Mouse (Mus musculus) myocyte (in vitro differentiated cells): ENCODE data around the gene Mmp11. TPM values are rescaled to one million over a fixed set of nuclear protein-coding genes. Genes with fewer than 3 reads are reported as not detected.

Source experiments
- H3K27me3 ChIP-seq: one replicate; pipeline ENCODE4 v1.6.1; 2011; ENCODE audit not compliant: control insufficient read depth, insufficient read depth, insufficient read length
- H3K36me3 ChIP-seq: one replicate; pipeline ENCODE4 v1.6.1; 2011; ENCODE audit not compliant: control insufficient read depth, insufficient read depth
- H3K4me2 ChIP-seq: one replicate; pipeline ENCODE4 v1.6.1; 2011; ENCODE audit warnings: low read depth, control low read depth
- H3K4me3 ChIP-seq: one replicate; pipeline ENCODE4 v1.5.1; 2011; ENCODE audit warnings: mild to moderate bottlenecking, control low read depth, moderate library complexity
- H3K79me2 ChIP-seq: one replicate; pipeline ENCODE4 v1.6.1; 2011; ENCODE audit not compliant: control insufficient read depth, insufficient read depth
- H3ac ChIP-seq: one replicate; pipeline ENCODE4 v1.6.1; 2011; ENCODE audit not compliant: control insufficient read depth, insufficient read length
- CEBPB ChIP-seq: IDR thresholded peaks from 2 replicates; pipeline ENCODE4 v1.6.1; 2011; ENCODE audit warnings: mild to moderate bottlenecking, moderate library complexity; ENCODE audit not compliant: poor library complexity, insufficient read depth, severe bottlenecking
- E2F4 ChIP-seq: IDR thresholded peaks from one replicate; pipeline ENCODE4 v1.6.1; 2011; ENCODE audit warnings: mild to moderate bottlenecking, control low read depth, moderate library complexity; ENCODE audit not compliant: insufficient read depth
- MAX ChIP-seq: IDR thresholded peaks from one replicate; pipeline ENCODE4 v1.6.1; 2011; ENCODE audit warnings: low read depth, mild to moderate bottlenecking, control low read depth
- MYOD1 ChIP-seq, 3 experiments: IDR thresholded peaks; one replicate each; pipeline ENCODE4 v1.6.1; 2011; ENCODE audit warnings: control low read depth in 2 of 3, low read depth in 2 of 3, mild to moderate bottlenecking in 2 of 3, moderate library complexity in 1 of 3; ENCODE audit not compliant: insufficient read length in 2 of 3, control insufficient read depth in 1 of 3
- MYOG ChIP-seq, 3 experiments: IDR thresholded peaks; one replicate each; pipeline ENCODE4 v1.6.1; 2011; ENCODE audit warnings: control low read depth in 2 of 3, low read depth in 2 of 3, mild to moderate bottlenecking in 2 of 3; ENCODE audit not compliant: insufficient read length in 2 of 3, control insufficient read depth in 1 of 3, insufficient read depth in 1 of 3
- POLR2A ChIP-seq: IDR thresholded peaks from one replicate; pipeline ENCODE4 v1.6.1; 2011; ENCODE audit warnings: low read depth, mild to moderate bottlenecking, control low read depth, moderate library complexity; ENCODE audit not compliant: insufficient read length
- POLR2AphosphoS2 ChIP-seq: IDR thresholded peaks from one replicate; pipeline ENCODE4 v1.6.1; 2011; ENCODE audit warnings: low read depth, control low read depth; ENCODE audit not compliant: insufficient read length
- REST ChIP-seq: IDR thresholded peaks from one replicate; pipeline ENCODE4 v1.6.1; 2011; ENCODE audit warnings: mild to moderate bottlenecking, control low read depth, moderate library complexity; ENCODE audit not compliant: insufficient read depth, insufficient read length
- SRF ChIP-seq: IDR thresholded peaks from one replicate; pipeline ENCODE4 v1.6.1; 2011; ENCODE audit warnings: low read depth; ENCODE audit not compliant: control insufficient read depth, insufficient read length
- TCF12 ChIP-seq: IDR thresholded peaks from one replicate; pipeline ENCODE4 v1.6.1; 2011; ENCODE audit warnings: mild to moderate bottlenecking, control low read depth; ENCODE audit not compliant: poor library complexity, insufficient read depth, severe bottlenecking
- TCF3 ChIP-seq: IDR thresholded peaks from one replicate; pipeline ENCODE4 v1.6.1; 2011; ENCODE audit warnings: low read depth, control low read depth; ENCODE audit not compliant: insufficient read length
- USF1 ChIP-seq: IDR thresholded peaks from one replicate; pipeline ENCODE4 v1.6.1; 2011; ENCODE audit warnings: low read depth, mild to moderate bottlenecking, control low read depth, moderate library complexity
- polyA plus RNA-seq: library from polyadenylated mRNA; unstranded; fragments of >200 nt; fragmentation: generic; extraction: Trizol; gene quantifications from one replicate; pipeline ENCODE4 v1.2.1, GENCODE M21; 2012; ENCODE audit warnings: missing spikeins

Gene Mmp11
- polyA plus RNA-seq, 1 experiment, result 121 TPM

DNA sequence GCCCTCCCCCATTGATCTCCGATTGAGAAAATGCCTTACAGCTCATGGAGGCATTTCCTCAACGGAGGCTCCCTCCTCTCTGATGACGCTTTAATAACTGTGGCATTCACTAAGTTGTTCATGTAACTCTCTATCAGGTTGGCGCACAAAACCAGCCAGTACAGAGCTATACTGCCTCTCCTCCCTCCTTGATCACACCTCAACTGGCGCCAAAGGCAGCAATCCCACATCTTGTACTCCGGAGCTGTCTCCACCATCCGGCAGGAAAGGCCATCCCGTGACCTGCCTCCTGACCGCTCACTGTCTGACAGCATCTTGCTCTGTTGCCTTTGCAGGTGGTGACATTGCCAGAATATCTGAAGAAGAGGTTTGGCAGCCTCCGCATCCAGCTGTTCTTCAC is 37.5 kb upstream of the Mmp11 start:
- H3K27me3 ChIP-seq, result peaks cover 4% of the 10 kb centered on the region
- no peaks in the 10 kb centered on the region for H3K79me2 ChIP-seq
- no peak for TF ChIP-seq POLR2A
- no peak for TF ChIP-seq USF1
- no peak for TF ChIP-seq TCF3
- TF ChIP-seq POLR2AphosphoS2, result no peak
- no peak for TF ChIP-seq MAX
- TF ChIP-seq MYOD1 (IDR thresholded peaks at IDR 0.05; ENCODE audit: control insufficient read depth in 1 of 3, insufficient read length in 2 of 3, low read depth in 2 of 3), result no peak
- no peak for TF ChIP-seq CEBPB
- no peak for TF ChIP-seq REST
- TF ChIP-seq SRF, result no peak
- no peak for TF ChIP-seq TCF12
- TF ChIP-seq E2F4, result no peak
- no peak for TF ChIP-seq MYOG (IDR thresholded peaks at IDR 0.05; ENCODE audit: control insufficient read depth in 1 of 3, insufficient read depth in 1 of 3, insufficient read length in 2 of 3, low read depth in 2 of 3)
- H3K36me3 ChIP-seq, result no peaks in the 10 kb centered on the region
- H3K4me2 ChIP-seq, result no peak overlapping the region
- no peak overlapping the region for H3K4me3 ChIP-seq
- no peak overlapping the region for H3ac ChIP-seq

DNA sequence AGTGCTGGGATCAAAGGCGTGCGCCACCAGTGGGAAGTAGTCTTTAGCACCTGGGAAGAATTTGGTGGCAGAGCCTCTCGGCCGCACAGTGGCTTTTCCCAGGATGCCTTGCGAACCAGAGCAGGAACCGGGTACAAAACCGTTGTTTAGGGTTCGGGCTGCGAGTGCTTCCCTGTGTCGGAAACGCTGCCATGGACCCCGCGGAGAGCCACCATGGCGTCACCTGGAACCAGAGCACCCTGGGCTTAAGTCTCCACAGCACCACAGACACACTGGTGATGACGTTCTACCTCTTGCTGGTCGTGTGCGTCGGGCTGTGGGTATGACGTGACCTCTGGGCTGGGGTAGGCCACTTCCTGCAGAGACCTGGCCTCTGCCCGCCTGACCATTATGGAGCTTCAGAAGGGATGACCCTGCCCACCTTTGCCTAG is 18.1 kb upstream of the Mmp11 start, which contains the start of gene Gm5134:
Gm5134 (plus strand) TSS at position 134 of the 431 bp plus-strand sequence.
- no peak within 1 kb of the TSS for H3K4me3 ChIP-seq
- TF ChIP-seq MYOD1 (IDR thresholded peaks at IDR 0.05; ENCODE audit: control insufficient read depth in 1 of 3, insufficient read length in 2 of 3, low read depth in 2 of 3) (no peak), USF1 (no peak), MAX (no peak), TCF3 (no peak), REST (no peak), POLR2A (no peak), POLR2AphosphoS2 (no peak), CEBPB (no peak), MYOG (IDR thresholded peaks at IDR 0.05; ENCODE audit: control insufficient read depth in 1 of 3, insufficient read depth in 1 of 3, insufficient read length in 2 of 3, low read depth in 2 of 3) (no peak), TCF12 (no peak), E2F4 (no peak), SRF (no peak)
- H3K36me3 ChIP-seq, result no peaks in the 10 kb centered on the region

GRCm38 (mm10) chr10:75951424-75952050 is 15.2 kb upstream of the Mmp11 start:
- H3K4me3 ChIP-seq, result no peak overlapping the region
- TF ChIP-seq MYOD1 (IDR thresholded peaks at IDR 0.05; ENCODE audit: control insufficient read depth in 1 of 3, insufficient read length in 2 of 3, low read depth in 2 of 3) (no peak), SRF (no peak), REST (no peak), USF1 (no peak), POLR2AphosphoS2 (no peak), MYOG (IDR thresholded peaks at IDR 0.05; ENCODE audit: control insufficient read depth in 1 of 3, insufficient read depth in 1 of 3, insufficient read length in 2 of 3, low read depth in 2 of 3) (no peak), TCF3 (no peak), E2F4 (no peak), TCF12 (no peak)
- no peaks in the 10 kb centered on the region for H3K36me3 ChIP-seq
- peaks cover 19% of the 10 kb centered on the region for H3K27me3 ChIP-seq
- no peak overlapping the region for H3ac ChIP-seq
- no peaks in the 10 kb centered on the region for H3K79me2 ChIP-seq
- H3K4me2 ChIP-seq, result peak overlapping the region; percentile 72

More for the DNA sequence above, 18.1 kb upstream of the Mmp11 start, which contains the start of gene Gm5134:
- H3K4me2 ChIP-seq, result no peak within 1 kb of the TSS
- H3ac ChIP-seq, result no peak within 1 kb of the TSS
- H3K79me2 ChIP-seq, result no peaks in the 10 kb centered on the region
- H3K27me3 ChIP-seq, result peaks cover 24% of the 10 kb centered on the region

DNA sequence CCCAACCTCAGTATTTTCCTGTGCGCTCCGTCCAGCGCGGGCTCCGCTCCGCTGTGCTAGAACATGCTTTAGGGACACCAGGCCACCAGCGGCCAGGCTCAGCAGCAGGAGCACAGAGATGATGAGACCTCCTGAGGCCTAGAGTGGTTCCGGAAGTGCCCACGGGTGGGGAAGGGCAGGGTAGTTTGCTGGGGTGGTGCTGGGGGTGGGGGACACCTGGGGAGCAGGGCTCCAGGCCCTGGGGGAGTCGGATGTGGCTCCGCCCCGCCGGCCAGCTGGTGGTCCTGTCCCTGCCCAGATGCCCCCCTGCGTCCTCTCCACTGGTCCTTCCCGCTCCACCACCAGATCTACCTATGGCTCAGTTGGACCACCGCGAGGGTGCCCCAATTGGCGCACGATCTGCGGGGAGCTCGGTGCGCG is 14.5 kb upstream of the Mmp11 start:
- H3K27me3 ChIP-seq, result peaks cover 19% of the 10 kb centered on the region

More for the DNA sequence above, 14.5 kb upstream of the Mmp11 start:
- Histone ChIP-seq H3K4me3 (no peak overlapping the region), H3K79me2 (no peaks in the 10 kb centered on the region), H3ac (no peak overlapping the region), H3K4me2 (peak overlapping the region; percentile 72), H3K36me3 (no peaks in the 10 kb centered on the region)
- no peak for TF ChIP-seq REST
- TF ChIP-seq USF1, result no peak
- no peak for TF ChIP-seq MAX
- no peak for TF ChIP-seq POLR2A
- TF ChIP-seq MYOD1 (IDR thresholded peaks at IDR 0.05; ENCODE audit: control insufficient read depth in 1 of 3, insufficient read length in 2 of 3, low read depth in 2 of 3), result no peak
- TF ChIP-seq POLR2AphosphoS2, result no peak
- no peak for TF ChIP-seq MYOG (IDR thresholded peaks at IDR 0.05; ENCODE audit: control insufficient read depth in 1 of 3, insufficient read depth in 1 of 3, insufficient read length in 2 of 3, low read depth in 2 of 3)
- TF ChIP-seq SRF, result no peak
- TF ChIP-seq CEBPB, result no peak
- TF ChIP-seq TCF3, result no peak
